Mouse (Mus musculus) heart, embryonic 16.5 days (tissue): ENCODE measurements around the gene Hspb7. TPM values are rescaled to one million over a fixed set of nuclear protein-coding genes. Genes with fewer than 3 reads are reported as not detected.

Experiments
- ATAC-seq: fragments of 200-750 bp; cut with Nextera tagmentation; replicated peaks from 2 replicates; pipeline ENCODE4 v1.8.0; 2017; ENCODE audit warnings: moderate number of reproducible peaks; ENCODE audit not compliant: insufficient read depth, low FRiP score; ENCODE audit errors: extremely low read depth
- H3K27ac ChIP-seq: fragments of 300-500 bp; sonication (generic); 2 replicates; pipeline ENCODE4 v1.5.1; 2014; ENCODE audit warnings: mild to moderate bottlenecking, low read length, control low read depth, moderate library complexity
- H3K27me3 ChIP-seq: fragments of 300-500 bp; sonication (generic); 2 replicates; pipeline ENCODE4 v1.6.1; 2014; ENCODE audit warnings: low read length, mixed read lengths; ENCODE audit not compliant: control insufficient read depth, insufficient read depth
- H3K36me3 ChIP-seq: fragments of 300-500 bp; sonication (generic); 2 replicates; pipeline ENCODE4 v1.6.1; 2014; ENCODE audit not compliant: control insufficient read depth, insufficient read depth
- H3K4me1 ChIP-seq: fragments of 300-500 bp; sonication (generic); 2 replicates; pipeline ENCODE4 v1.6.1; 2014; ENCODE audit warnings: low read length, mixed read lengths; ENCODE audit not compliant: control insufficient read depth, insufficient read depth
- H3K4me2 ChIP-seq: fragments of 300-500 bp; sonication (generic); 2 replicates; pipeline ENCODE4 v1.6.1; 2014; ENCODE audit warnings: low read depth, mild to moderate bottlenecking, control low read depth, low read length
- H3K4me3 ChIP-seq: fragments of 300-500 bp; sonication (generic); 2 replicates; pipeline ENCODE4 v1.5.1; 2014; ENCODE audit warnings: mild to moderate bottlenecking, control low read depth, low read length
- H3K9ac ChIP-seq: fragments of 300-500 bp; sonication (generic); 2 replicates; pipeline ENCODE4 v1.6.1; 2014; ENCODE audit warnings: low read length, control low read depth
- H3K9me3 ChIP-seq: fragments of 300-500 bp; sonication (generic); replicated peaks from 2 replicates; pipeline ENCODE4 v1.6.1; 2016; ENCODE audit warnings: low read length; ENCODE audit not compliant: control insufficient read depth
- WGBS: fragments of 180-500 bp; shearing (Covaris S2); extraction: QIAGEN DNeasy Blood & Tissue Kit; methylation state at CpG from one replicate; pipeline ENCODE4 v1.1.7; 2014; 5-methylcytosine and 5-hydroxymethylcytosine counted together
- polyA plus RNA-seq: library from polyadenylated mRNA; unstranded; fragments of >200 nt; fragmentation: Nextera tagmentation; extraction: Ambion mirVana; gene quantifications from 2 replicates; pipeline ENCODE4 v1.2.1, GENCODE M21; 2015

The Hspb7 gene
- polyA plus RNA-seq, 1 experiment from 2014 or later, result 293 TPM

GRCm38 (mm10) chr4:141460481-141460880 lies 39.9 kb downstream of the Hspb7 start:
- no peaks in the 10 kb centered on the region for H3K9me3 ChIP-seq
- 87% methylated on average over 4 of the region's 4 CpGs for WGBS
- no peaks in the 10 kb centered on the region for H3K27me3 ChIP-seq
- peaks cover 24% of the 10 kb centered on the region for H3K36me3 ChIP-seq
- no peak overlapping the region for H3K4me2 ChIP-seq
- H3K27ac ChIP-seq, result no peak overlapping the region
- no peak for ATAC-seq
- H3K4me1 ChIP-seq, result peaks cover 12% of the 10 kb centered on the region
- H3K4me3 ChIP-seq, result no peak overlapping the region
- H3K9ac ChIP-seq, result no peak overlapping the region

- Histone ChIP-seq H3K36me3 (peaks cover 28% of the 10 kb centered on the region), H3K4me3 (no peak overlapping the region), H3K27me3 (no peaks in the 10 kb centered on the region), H3K4me1 (peaks cover 12% of the 10 kb centered on the region), H3K4me2 (no peak overlapping the region), H3K27ac (no peak overlapping the region), H3K9ac (no peak overlapping the region), H3K9me3 (no peaks in the 10 kb centered on the region)
- 67% methylated on average over 12 of the region's 12 CpGs for WGBS
- ATAC-seq, result no peak
Observed at GRCm38 (mm10) chr4:141461088-141461487, 40.5 kb downstream of the Hspb7 start.

GRCm38 (mm10) chr4:141461576-141461975 lies 41.0 kb downstream of the Hspb7 start:
- no peak for ATAC-seq
- H3K36me3 ChIP-seq, result peaks cover 33% of the 10 kb centered on the region
- H3K27ac ChIP-seq, result no peak overlapping the region

GRCm38 (mm10) chr4:141463472-141463871 lies 42.9 kb downstream of the Hspb7 start:
- H3K4me3 ChIP-seq, result no peak overlapping the region
- H3K9me3 ChIP-seq, result no peaks in the 10 kb centered on the region
- H3K4me2 ChIP-seq, result no peak overlapping the region
- H3K27me3 ChIP-seq, result no peaks in the 10 kb centered on the region
- WGBS, result 61% methylated on average over 14 of the region's 14 CpGs
- no peak for ATAC-seq
- H3K36me3 ChIP-seq, result peaks cover 48% of the 10 kb centered on the region
- no peak overlapping the region for H3K27ac ChIP-seq
- H3K9ac ChIP-seq, result no peak overlapping the region
- H3K4me1 ChIP-seq, result peaks cover 5% of the 10 kb centered on the region

More at GRCm38 (mm10) chr4:141461576-141461975, 41.0 kb downstream of the Hspb7 start:
- Histone ChIP-seq H3K4me3 (no peak overlapping the region), H3K4me2 (no peak overlapping the region), H3K9me3 (no peaks in the 10 kb centered on the region), H3K27me3 (no peaks in the 10 kb centered on the region), H3K4me1 (peaks cover 12% of the 10 kb centered on the region), H3K9ac (no peak overlapping the region)
- WGBS, result 91% methylated on average over 12 of the region's 12 CpGs

GRCm38 (mm10) chr4:141464722-141465121 lies 44.1 kb downstream of the Hspb7 start:
- WGBS, result 72% methylated on average over 16 of the region's 16 CpGs
- Histone ChIP-seq H3K4me1 (no peaks in the 10 kb centered on the region), H3K9me3 (no peaks in the 10 kb centered on the region), H3K4me2 (no peak overlapping the region), H3K9ac (no peak overlapping the region), H3K27ac (no peak overlapping the region), H3K4me3 (no peak overlapping the region), H3K27me3 (no peaks in the 10 kb centered on the region), H3K36me3 (peaks cover 59% of the 10 kb centered on the region)
- ATAC-seq, result no peak

- no peaks in the 10 kb centered on the region for H3K9me3 ChIP-seq
- no peak overlapping the region for H3K9ac ChIP-seq
- ATAC-seq, result no peak
- H3K4me1 ChIP-seq, result no peaks in the 10 kb centered on the region
- H3K4me3 ChIP-seq, result no peak overlapping the region
- H3K36me3 ChIP-seq, result peaks cover 67% of the 10 kb centered on the region
- H3K27me3 ChIP-seq, result no peaks in the 10 kb centered on the region
- no peak overlapping the region for H3K27ac ChIP-seq
- H3K4me2 ChIP-seq, result no peak overlapping the region
- 92% methylated on average over 34 of the region's 34 CpGs for WGBS
Observed at GRCm38 (mm10) chr4:141465512-141466288, 45.1 kb downstream of the Hspb7 start.

GRCm38 (mm10) chr4:141466289-141466795 lies 45.8 kb downstream of the Hspb7 start:
- Histone ChIP-seq H3K4me1 (no peaks in the 10 kb centered on the region), H3K27ac (no peak overlapping the region), H3K36me3 (peaks cover 73% of the 10 kb centered on the region), H3K9me3 (peaks cover 3% of the 10 kb centered on the region), H3K4me2 (no peak overlapping the region), H3K27me3 (no peaks in the 10 kb centered on the region), H3K4me3 (no peak overlapping the region), H3K9ac (no peak overlapping the region)
- ATAC-seq, result no peak
- 87% methylated on average over 16 of the region's 16 CpGs for WGBS

- Histone ChIP-seq H3K4me3 (no peak overlapping the region), H3K36me3 (peaks cover 78% of the 10 kb centered on the region), H3K27me3 (no peaks in the 10 kb centered on the region), H3K9me3 (peaks cover 4% of the 10 kb centered on the region), H3K4me2 (no peak overlapping the region), H3K9ac (no peak overlapping the region), H3K4me1 (no peaks in the 10 kb centered on the region), H3K27ac (no peak overlapping the region)
- ATAC-seq, result no peak
- WGBS, result 83% methylated on average over 15 of the region's 15 CpGs
Observed at GRCm38 (mm10) chr4:141466844-141467580, 46.4 kb downstream of the Hspb7 start.

GRCm38 (mm10) chr4:141467581-141467927 lies 47.0 kb downstream of the Hspb7 start:
- ATAC-seq, result no peak
- Histone ChIP-seq H3K36me3 (peaks cover 81% of the 10 kb centered on the region), H3K9ac (no peak overlapping the region), H3K4me1 (no peaks in the 10 kb centered on the region), H3K27ac (no peak overlapping the region), H3K4me3 (no peak overlapping the region), H3K4me2 (no peak overlapping the region), H3K27me3 (no peaks in the 10 kb centered on the region), H3K9me3 (peaks cover 4% of the 10 kb centered on the region)
- WGBS, result 76% methylated on average over 6 of the region's 6 CpGs
